Mouse (Mus musculus) heart, postnatal 0 days (tissue): ENCODE data around the gene Sp6.

Source experiments
- CTCF ChIP-seq: IDR thresholded peaks from 2 replicates; pipeline ENCODE4 v1.5.1; 2016; ENCODE audit warnings: antibody characterized with exemption, control low read depth, low read depth
- EP300 ChIP-seq: IDR thresholded peaks from 2 replicates; pipeline ENCODE4 v1.6.1; 2016; ENCODE audit warnings: antibody characterized with exemption, low read depth

- TF ChIP-seq CTCF (no peak), EP300 (no peak)
Measured at GRCm38 (mm10) chr11:97045861-97046260, 32.7 kb downstream of the Sp6 start.
